Mouse (Mus musculus) spleen, postnatal 10 days (tissue): Measurements from ENCODE around the gene Rpl34.
A peak's percentile ranks its signal among the peaks of the same experiment; 100 is the strongest.

Experiments
- DNase-seq, 2 experiments: peaks; one replicate each; pipeline ENCODE4 v3.0.0; 2021 to 2022; ENCODE audit warnings: low spot score in 2 of 2

Rpl34 gene

DNA sequence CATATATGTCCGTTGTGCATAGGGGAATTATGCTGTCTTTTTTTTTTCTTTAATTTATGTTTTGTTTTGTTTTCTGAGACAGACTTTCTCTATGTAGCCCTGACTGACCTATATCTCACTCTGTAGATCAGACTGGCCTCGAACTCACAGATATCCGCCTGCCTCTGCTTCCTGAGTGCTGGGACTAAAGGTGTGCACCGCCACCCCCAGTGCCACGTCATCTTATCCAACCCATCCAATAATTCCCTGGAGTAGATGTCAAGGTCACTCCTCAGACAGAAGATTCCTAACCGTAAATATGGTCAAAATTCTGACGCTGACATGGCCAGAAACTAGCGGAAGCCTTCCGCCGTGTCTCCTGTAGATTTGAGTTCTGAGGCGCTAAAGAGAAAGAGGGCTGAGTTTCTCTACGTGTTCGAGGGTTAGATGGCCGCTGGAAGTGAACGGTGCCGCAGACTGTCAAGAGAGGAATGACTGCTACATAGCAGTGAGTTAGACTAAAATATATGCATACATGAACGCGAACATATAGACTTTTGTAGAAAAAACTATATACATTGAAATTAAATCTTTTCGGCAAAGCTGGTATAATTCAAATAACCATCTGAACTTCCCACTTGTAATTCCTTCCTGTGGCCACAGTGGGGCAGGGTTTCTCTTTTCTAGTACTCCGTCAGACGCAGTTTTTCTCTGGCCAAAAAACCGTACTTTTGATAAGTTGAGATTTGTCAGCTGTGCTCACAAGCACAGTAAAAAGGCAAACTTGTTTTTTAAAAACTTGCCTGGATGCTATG, 15.2 kb downstream of the Rpl34 start:
- DNase-seq, result peak; percentile 52 to 83

- DNase-seq, result no peak
These were observed 17.3 kb downstream of the Rpl34 start for GRCm38 (mm10) chr3:130712891-130713290.

DNA sequence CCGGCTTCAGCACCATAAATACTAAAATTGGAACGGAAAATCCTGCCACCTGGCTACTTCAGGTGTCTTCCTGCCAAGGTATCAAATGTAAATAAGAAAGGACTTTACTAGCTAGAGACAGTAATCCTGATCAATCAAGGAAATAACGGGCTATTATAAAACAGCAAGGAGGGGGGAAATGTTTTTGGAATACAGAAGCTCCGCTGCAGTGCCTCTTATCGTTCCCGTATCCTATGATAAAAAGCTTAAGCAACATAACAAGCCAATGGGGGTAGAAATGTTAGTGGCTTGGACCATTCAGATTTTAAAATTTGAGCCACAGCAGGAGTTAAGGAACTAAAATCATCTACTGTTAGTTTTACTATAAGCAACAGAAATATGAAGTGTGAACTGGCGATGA, 20.1 kb downstream of the Rpl34 start:
- no peak for DNase-seq

DNA sequence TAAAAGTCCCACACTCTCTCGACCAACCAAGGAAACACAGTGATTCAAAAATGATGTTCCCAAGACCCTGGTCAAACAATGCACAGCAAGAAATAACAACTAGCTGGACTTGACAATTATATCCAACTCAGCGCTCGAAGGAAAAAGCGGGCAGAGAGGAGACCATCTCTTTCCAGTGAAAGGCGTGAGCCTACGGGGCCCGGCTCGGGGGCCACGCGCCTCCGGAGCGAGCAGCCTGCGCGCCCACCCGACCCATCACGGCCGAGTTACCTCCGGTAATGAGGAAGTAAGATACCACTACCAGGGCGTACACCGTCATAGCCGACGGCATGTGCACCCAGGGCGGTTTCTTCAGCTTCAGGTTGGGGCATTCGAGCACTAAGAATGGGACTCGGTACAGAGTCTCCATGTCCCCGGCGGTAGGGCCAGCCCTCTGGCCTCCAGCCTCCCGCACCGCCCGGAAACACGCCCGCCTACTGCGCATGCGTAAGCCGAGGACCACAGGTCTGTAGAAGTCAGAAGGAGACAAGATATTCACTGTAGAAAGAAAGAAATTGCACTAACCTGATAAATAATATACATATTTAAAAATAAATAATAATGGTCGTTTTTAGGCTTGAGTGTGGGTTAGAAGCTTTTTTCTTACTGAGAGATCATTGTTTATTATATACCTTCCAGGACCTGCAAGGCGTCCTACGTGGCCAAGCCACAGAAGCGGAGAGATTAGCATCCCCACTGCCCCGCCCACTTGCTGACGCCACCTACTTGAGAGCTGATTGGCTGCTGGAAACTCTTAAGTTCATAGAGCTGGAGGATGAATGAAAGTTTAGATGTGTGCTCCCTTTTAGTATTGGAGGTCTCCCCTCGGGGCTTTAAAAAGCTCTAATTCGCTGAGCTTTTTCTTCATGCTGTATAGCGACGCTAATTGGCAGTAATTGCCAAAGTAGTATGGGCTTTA, 21.0 kb downstream of the Rpl34 start, which contains the start of gene Ostc:
Gene Ostc (minus strand): TSS at position 478 of the 958 bp plus-strand sequence.
- DNase-seq, result peak; percentile 87 to 99

- no peak for DNase-seq
These were observed 21.7 kb downstream of the Rpl34 start for GRCm38 (mm10) chr3:130708529-130708928.

- no peak for DNase-seq
These were observed 27.9 kb downstream of the Rpl34 start for GRCm38 (mm10) chr3:130702289-130702688.

- DNase-seq, result no peak
These were observed 32.6 kb downstream of the Rpl34 start for GRCm38 (mm10) chr3:130697622-130698021.

GRCm38 (mm10) chr3:130694705-130695104, 35.5 kb downstream of the Rpl34 start:
- no peak for DNase-seq

- no peak for DNase-seq
These were observed 36.1 kb downstream of the Rpl34 start for GRCm38 (mm10) chr3:130694041-130694593.

DNA sequence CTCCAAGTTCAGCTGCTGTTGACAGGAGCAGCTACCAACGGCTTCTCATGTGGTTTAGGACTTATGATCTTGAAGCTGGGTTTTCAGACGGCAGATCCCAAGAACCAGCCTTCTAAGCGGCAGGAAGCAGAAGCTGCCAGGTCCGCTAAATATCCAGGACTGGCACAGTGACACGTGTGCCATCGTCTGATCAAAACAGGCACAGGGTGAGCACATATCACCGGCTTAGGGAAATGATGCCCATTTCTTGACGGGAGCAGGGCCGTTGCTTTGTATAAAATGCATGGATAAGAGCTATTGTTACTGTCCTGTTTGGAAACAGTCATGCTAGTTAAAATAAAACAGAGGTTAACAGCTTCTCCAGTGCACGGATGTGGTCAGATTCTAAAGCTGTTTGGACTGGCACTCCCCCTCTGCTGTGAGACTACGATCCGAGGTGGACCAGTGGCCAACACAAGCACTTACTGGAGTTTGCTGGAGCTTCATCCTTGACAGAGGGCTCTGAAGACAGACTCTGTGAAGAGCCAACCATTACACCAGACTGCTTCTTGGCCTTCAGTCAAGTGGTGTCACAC, 38.5 kb downstream of the Rpl34 start:
- no peak for DNase-seq

GRCm38 (mm10) chr3:130690834-130691595, 39.2 kb downstream of the Rpl34 start:
- peak; percentile 37 to 41 for DNase-seq

DNA sequence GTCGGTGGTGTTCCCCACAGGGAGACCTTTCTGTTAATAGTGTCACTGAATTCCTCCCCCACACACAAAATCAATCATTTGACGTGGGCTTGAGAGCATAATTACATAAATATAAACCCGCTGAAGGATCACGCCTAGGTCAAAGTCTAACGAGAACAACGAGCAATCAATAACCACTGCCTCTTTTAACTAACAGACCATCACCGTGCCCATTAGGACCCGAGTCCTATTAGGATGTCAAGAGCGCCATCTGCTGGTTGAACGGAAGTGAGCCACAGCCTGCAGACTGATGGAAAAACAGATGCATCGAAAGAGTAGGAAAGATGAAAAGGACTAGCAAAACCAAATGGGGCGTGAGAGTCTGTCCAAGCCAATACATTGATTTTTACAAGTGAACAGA, 40.6 kb downstream of the Rpl34 start:
- peak; percentile 56 to 84 for DNase-seq

DNA sequence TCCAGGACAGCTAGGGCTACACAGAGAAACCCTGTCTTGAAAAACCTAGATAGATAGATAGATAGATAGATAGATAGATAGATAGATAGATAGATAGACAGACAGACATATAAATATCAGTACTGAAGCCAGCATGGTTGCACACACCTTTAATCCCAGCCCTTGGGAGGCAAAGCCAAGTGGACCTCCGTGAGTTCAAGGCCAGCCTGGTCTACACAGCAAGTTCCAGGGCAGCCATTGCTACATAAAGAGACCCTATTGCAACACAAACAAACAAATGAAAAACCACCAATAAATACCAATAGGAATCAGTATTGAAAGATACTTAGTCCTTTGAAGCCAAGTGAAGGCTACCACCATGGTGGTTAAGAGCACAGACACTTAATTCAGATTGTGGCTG, 43.1 kb downstream of the Rpl34 start:
- DNase-seq, result no peak

DNA sequence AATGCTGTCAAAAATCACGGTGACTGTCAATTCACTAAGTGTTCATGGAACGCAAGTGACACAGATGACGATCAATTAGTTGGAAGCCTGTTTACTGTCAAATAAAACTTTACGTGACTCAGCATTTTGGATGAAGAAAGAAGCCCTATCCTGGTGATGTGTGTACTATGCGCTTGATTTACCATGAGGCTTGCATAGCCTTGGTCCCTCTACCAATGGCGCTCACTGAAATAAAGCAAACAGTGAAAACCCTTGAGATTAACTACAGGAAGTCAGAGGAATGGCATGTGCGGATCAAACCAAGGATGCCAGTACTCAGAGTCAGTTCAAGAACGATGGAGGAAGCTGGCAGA, 45.2 kb downstream of the Rpl34 start:
- DNase-seq, result no peak

DNA sequence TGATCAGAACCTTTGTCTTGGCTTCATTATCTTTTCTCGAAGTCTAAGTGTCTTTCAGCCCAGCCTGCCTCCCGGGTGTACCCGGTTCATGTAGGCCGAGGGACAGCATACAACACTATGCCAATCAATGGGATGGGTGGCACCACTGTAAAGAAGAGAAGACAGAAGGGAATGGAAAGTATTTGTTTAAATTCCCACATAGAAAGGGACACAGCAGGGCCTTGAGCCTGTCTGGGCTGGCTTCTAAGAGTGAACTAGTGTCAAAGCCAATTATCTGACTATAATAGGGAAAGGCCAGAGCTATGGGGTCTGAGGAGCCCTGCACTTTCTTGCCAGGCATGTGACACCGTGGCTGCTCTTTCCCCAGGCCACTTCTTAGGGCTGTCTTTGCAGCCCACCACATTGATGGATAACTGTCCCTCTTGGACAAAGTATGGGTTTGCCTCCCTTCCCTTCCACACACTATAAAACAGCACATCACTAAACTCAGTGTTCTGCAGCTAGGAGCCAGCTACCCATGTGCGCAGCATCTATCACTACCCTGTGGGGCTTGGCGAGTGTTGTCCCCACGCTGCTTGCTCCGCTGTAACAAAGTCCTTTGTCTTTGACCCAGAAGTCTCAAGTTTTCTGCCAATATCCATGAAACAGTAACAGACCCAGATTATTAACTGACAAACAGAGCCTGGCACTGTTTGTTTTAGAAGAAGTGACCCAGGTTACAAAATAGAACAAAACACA, 45.8 kb downstream of the Rpl34 start:
- DNase-seq, result no peak

DNA sequence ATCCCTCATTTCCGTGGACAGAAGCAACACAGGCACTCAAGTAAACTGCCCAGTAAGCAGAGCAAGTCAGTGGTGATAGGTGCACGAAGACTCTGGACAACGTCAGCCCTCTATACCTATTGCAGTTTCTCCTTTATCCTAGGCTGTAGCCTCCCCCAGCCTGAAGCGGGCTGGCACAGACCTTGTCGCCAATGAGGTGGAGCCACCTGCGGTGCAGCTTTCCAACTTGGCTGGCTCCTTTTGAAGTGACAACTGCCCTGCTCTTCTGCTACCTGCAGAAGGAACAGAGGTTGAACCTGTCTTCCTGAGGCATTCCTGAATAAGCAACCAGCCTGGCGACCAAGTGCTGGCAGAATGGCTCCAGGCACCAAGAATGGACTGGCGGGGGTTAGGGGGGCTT, 46.4 kb downstream of the Rpl34 start:
- no peak for DNase-seq

- DNase-seq, result no peak
These were observed 48.0 kb downstream of the Rpl34 start for GRCm38 (mm10) chr3:130682183-130682582.

DNA sequence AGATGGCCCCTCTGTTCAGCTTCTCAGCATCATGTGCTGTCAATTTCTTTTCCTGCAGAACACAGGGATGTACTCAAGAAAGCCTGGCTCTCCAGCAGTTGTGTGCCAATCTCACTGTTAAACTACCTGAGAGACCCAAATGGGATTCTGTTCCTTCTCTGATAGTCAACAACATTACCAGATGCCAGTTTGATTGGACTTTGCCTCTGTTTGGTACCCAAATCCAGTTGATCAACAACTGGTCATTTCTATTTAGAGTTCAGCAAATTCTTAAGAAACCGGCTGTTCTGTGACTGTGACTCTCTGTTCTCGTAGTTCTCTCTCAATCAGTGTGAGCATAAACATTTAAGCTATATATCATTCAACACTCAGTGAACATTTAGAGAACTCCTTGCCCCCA, 49.0 kb downstream of the Rpl34 start:
- DNase-seq, result no peak

GRCm38 (mm10) chr3:130677671-130678460, 52.3 kb downstream of the Rpl34 start:
- DNase-seq, result no peak
